Mouse (Mus musculus): Measurements from ENCODE around the gene Dlg3.

DNA sequence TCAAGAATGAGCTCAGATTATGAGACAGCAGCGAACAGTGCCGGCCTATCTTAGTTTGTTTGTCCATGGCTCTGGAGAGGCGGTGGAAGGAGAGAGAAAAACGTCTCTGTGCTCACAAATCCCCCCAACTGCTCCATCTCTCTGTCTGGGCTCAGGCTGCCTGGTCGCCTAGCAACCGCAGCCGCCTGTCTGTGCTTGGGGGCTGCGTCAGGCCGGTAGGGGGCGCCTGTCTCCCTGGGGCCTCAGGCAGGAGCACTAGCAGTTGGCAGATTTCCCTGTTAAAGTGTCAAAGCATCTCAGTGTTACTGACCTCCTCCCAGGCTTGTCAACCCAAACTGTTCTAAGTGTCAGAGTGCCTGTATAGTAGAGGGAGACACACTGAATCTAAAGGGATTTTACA, 25.6 kb upstream of the Dlg3 start:
- TF ChIP-seq POLR2A (IDR thresholded peaks at IDR 0.05; ENCODE audit: control insufficient read depth, low read depth, low read length): no peak
- peak; percentile 46; the same call in 1 of the 2 replicates for TF ChIP-seq CTCF (IDR thresholded peaks at IDR 0.05; ENCODE audit: control insufficient read depth, insufficient read depth, insufficient replicate concordance, low read depth, low read length)

Data from testis, adult 2 months (tissue).